In the genomic region with DNA sequence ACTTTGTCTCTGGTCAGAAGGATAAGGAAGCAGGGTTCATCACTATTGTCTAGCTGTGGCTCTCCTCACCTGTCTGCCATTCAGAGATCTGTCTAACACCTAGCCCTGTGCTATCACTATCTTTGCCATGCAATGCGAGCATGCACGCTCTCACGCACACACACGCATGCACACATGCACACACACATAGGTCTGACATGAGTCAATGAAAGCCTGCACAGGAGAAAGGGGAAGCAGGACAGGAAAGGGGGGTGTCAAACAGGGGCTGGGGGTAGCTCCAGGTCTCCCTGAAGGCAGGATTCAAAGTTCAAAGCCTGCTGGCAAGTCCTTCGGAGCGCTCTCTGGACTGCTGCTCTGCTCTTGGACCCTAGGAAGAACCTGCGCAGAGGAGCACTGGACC, we compare ENCODE assay signal across 19 mouse cellular contexts.
"Had no signal": no experiment of that assay in that cellular context is flagged by ENCODE, and none has a peak within 500 bp of the region (broad histone marks: within the 10 kb centered on the region; RNA-seq: fewer than 3 reads in every experiment).

No protein-coding gene starts in this region.

- ATAC-seq: lung, postnatal 0 days; midbrain, embryonic 13.5 days had no signal

- H3K9ac ChIP-seq: limb, embryonic 15.5 days; liver, embryonic 14.5 days; midbrain, embryonic 13.5 days; neural tube, embryonic 12.5 days; stomach, embryonic 15.5 days had no signal

- H3K4me2 ChIP-seq: limb, embryonic 15.5 days; midbrain, embryonic 13.5 days; neural tube, embryonic 12.5 days; stomach, embryonic 15.5 days had no signal

- H3K9me3 ChIP-seq: limb, embryonic 15.5 days; megakaryocyte, embryonic 14.5 days; midbrain, embryonic 13.5 days; neural tube, embryonic 12.5 days; stomach, embryonic 15.5 days had no signal

- H3K4me3 ChIP-seq: limb, embryonic 15.5 days; megakaryocyte, embryonic 14.5 days; midbrain, embryonic 13.5 days; myocyte; neural tube, embryonic 12.5 days; stomach, embryonic 15.5 days had no signal

- H3K36me3 ChIP-seq: limb, embryonic 15.5 days; midbrain, embryonic 13.5 days; neural tube, embryonic 12.5 days; stomach, embryonic 15.5 days had no signal

- H3K27ac ChIP-seq: kidney, postnatal 0 days; limb, embryonic 15.5 days; liver, embryonic 14.5 days; midbrain, embryonic 13.5 days; neural tube, embryonic 12.5 days; stomach, embryonic 15.5 days had no signal

- DNase-seq: kidney, adult 11 months; kidney, adult 9 months; kidney, postnatal 36 days; layer of hippocampus, adult 9-11 months; layer of hippocampus, postnatal 36 days; lung, adult 18-20 months; lung, postnatal 36 days; spleen, adult 18-20 months; thymus, adult 2 months; thymus, postnatal 36 days had no signal
